Mouse (Mus musculus): ENCODE data around the gene Mfsd6l.

Mfsd6l gene

DNA sequence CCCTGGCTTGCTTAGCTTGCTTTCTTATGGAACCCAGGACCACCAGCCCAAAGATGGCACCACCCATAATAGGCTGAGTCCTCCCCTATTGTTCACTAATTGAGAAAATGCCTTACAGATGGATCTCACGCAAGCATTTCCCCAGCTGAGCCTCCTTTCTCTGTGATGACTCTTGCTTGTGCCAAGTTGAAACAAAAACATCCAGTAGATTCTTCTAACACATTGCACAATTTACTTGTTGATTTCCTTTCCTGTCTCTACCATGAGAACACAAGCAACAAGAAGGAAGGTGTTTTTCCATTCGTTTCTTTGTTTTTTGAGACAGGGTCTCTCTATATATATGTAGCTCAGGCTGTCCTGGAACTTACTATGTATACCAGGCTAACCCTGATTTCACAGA, 51.1 kb downstream of the Mfsd6l start:
- DNase-seq = no peak
